Mouse (Mus musculus) natural killer cell, adult 2 months (primary cell): ENCODE measurements around the gene 3425401B19Rik.

ENCODE experiments used
- DNase-seq, 2 experiments: peaks; one replicate each; pipeline ENCODE4 v3.0.0; 2022; ENCODE audit warnings: low spot score in 2 of 2

The 3425401B19Rik gene

GRCm38 (mm10) chr14:32663099-32663498 is 22.0 kb downstream of the 3425401B19Rik start:
- no peak for DNase-seq

- no peak for DNase-seq
Observed at GRCm38 (mm10) chr14:32659781-32660180, 25.3 kb downstream of the 3425401B19Rik start.

- no peak for DNase-seq
Observed at GRCm38 (mm10) chr14:32638485-32638884, 46.6 kb downstream of the 3425401B19Rik start.

- no peak for DNase-seq
Observed at GRCm38 (mm10) chr14:32634015-32634682, 50.9 kb downstream of the 3425401B19Rik start.

GRCm38 (mm10) chr14:32632908-32633600 is 52.0 kb downstream of the 3425401B19Rik start:
- DNase-seq = no peak

GRCm38 (mm10) chr14:32628584-32628983 is 56.5 kb downstream of the 3425401B19Rik start:
- DNase-seq = no peak

- no peak for DNase-seq
Observed at GRCm38 (mm10) chr14:32627271-32627670, 57.8 kb downstream of the 3425401B19Rik start.

- no peak for DNase-seq
Observed at GRCm38 (mm10) chr14:32624811-32625210, 60.3 kb downstream of the 3425401B19Rik start.

- no peak for DNase-seq
Observed at GRCm38 (mm10) chr14:32624245-32624644, 60.8 kb downstream of the 3425401B19Rik start.

GRCm38 (mm10) chr14:32617253-32617652 is 67.8 kb downstream of the 3425401B19Rik start:
- no peak for DNase-seq

- DNase-seq = no peak
Observed at GRCm38 (mm10) chr14:32609392-32609791, 75.7 kb downstream of the 3425401B19Rik start.
